Mouse (Mus musculus) liver, adult 2 months (tissue): ENCODE data around the gene Srcin1. TPM values are rescaled to one million over a fixed set of nuclear protein-coding genes. Genes with fewer than 3 reads are reported as not detected.

ENCODE experiments used
- DNase-seq: peaks from one replicate; pipeline ENCODE4 v3.0.0-alpha.2; 2011; ENCODE audit warnings: low read depth, low spot score; ENCODE audit errors: extremely low read depth
- H3K27ac ChIP-seq: fragments of 200-500 bp; replicated peaks from 2 replicates; pipeline ENCODE4 v1.5.1; 2012; ENCODE audit warnings: low read depth, mild to moderate bottlenecking, control low read depth, inconsistent platforms, low read length; ENCODE audit not compliant: insufficient read depth
- H3K27me3 ChIP-seq: fragments of 200-500 bp; 2 replicates; pipeline ENCODE4 v1.6.1; 2012; ENCODE audit warnings: mild to moderate bottlenecking, moderate library complexity, low read length, inconsistent platforms; ENCODE audit not compliant: control insufficient read depth, insufficient read depth
- H3K36me3 ChIP-seq: fragments of 200-500 bp; 2 replicates; pipeline ENCODE4 v1.6.1; 2012; ENCODE audit warnings: low read length, inconsistent platforms; ENCODE audit not compliant: control insufficient read depth, insufficient read depth
- H3K4me1 ChIP-seq: fragments of 200-500 bp; 2 replicates; pipeline ENCODE4 v1.6.1; 2011; ENCODE audit warnings: low read length; ENCODE audit not compliant: control insufficient read depth, insufficient read depth
- H3K4me3 ChIP-seq: fragments of 200-500 bp; 2 replicates; pipeline ENCODE4 v1.5.1; 2011; ENCODE audit warnings: low read depth, mild to moderate bottlenecking, control low read depth, low read length, moderate library complexity; ENCODE audit not compliant: insufficient read depth
- H3K79me2 ChIP-seq: fragments of 200-500 bp; 2 replicates; pipeline ENCODE4 v1.6.1; 2012; ENCODE audit warnings: inconsistent platforms, mild to moderate bottlenecking, low read length, moderate library complexity; ENCODE audit not compliant: control insufficient read depth, insufficient read depth
- H3K9ac ChIP-seq: fragments of 200-500 bp; 2 replicates; pipeline ENCODE4 v1.6.1; 2012; ENCODE audit warnings: low read depth, mild to moderate bottlenecking, control low read depth, inconsistent platforms, low read length
- CTCF ChIP-seq: fragments of 200-500 bp; IDR thresholded peaks from 2 replicates; pipeline ENCODE4 v1.5.1; 2011; ENCODE audit warnings: low read depth, low read length, control low read depth
- POLR2A ChIP-seq: fragments of 200-500 bp; IDR thresholded peaks from 2 replicates; pipeline ENCODE4 v1.6.1; 2011; ENCODE audit warnings: low read length, control low read depth; ENCODE audit not compliant: insufficient read depth; ENCODE audit errors: extremely low read depth
- WGBS: fragments of 180-500 bp; shearing (Covaris S2); methylation state at CpG from one replicate; pipeline ENCODE4 v1.1.7; 2018; 5-methylcytosine and 5-hydroxymethylcytosine counted together
- polyA plus RNA-seq: library from polyadenylated mRNA; depleted of rRNA; stranded (reverse); fragments of >200 nt; gene quantifications from 2 replicates; pipeline ENCODE4 v1.2.3, GENCODE M21; 2012
- total RNA-seq: library from RNA; depleted of rRNA; stranded (reverse); fragments of >200 nt; gene quantifications from 2 replicates; pipeline ENCODE4 v1.2.3, GENCODE M21; 2014

Srcin1 gene
- total and polyA plus RNA-seq, 2 experiments = under 0.01 to 0.12 TPM

DNA sequence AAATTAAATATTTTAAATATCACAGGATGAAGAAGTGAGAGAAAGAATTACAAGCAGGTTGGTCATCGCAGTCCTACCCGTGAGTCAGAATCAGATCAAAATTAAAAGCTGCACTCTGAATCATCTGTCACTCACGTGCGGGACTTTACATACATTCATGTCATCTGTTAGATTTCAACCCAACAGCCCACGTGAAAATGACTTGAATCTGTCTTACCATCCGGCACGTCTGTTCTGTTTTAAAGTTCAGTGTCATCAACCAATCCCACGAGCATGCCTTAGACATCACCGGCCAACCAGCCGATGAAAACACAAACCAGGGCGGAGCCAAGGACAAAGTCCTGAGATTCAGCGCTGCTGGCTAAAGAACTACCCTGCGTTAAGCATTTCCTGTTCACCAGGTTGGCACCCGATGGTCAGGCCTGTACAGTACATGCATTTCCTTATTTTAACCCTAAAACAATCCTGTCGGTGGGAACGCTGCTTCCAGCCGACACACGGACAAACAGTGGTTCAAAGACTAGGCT lies 47.6 kb downstream of the Srcin1 start:
- no peak for DNase-seq
- Histone ChIP-seq H3K4me3 (no peak overlapping the region), H3K36me3 (no peaks in the 10 kb centered on the region), H3K79me2 (no peaks in the 10 kb centered on the region), H3K27me3 (no peaks in the 10 kb centered on the region), H3K27ac (no peak overlapping the region), H3K9ac (no peak overlapping the region), H3K4me1 (peaks cover 10% of the 10 kb centered on the region)
- no peak for TF ChIP-seq POLR2A
- TF ChIP-seq CTCF = no peak
- 80% methylated on average over 18 of the region's 18 CpGs for WGBS

DNA sequence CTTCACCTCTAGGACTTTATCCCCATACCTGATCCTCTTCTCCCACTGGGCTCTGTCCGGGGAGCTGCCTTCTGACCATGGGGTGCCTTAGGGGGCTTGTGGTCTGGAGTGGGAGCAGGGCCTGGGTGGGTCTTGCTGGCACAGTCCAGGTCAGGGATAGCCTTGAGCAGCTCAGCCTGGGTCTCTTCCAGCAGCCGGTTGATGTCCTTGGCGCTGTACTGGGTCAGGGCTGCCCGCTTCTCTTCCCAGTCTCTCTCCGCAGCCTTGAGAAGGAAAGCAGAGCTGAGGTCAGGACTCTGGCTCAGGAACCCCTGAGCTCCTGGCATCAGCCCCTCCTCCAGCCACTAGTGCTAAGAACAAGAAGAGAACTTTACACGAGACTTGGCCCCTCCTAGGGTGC lies 50.7 kb downstream of the Srcin1 start:
- 89% methylated on average over 6 of the region's 6 CpGs for WGBS
- no peak for DNase-seq
- no peaks in the 10 kb centered on the region for H3K27me3 ChIP-seq

DNA sequence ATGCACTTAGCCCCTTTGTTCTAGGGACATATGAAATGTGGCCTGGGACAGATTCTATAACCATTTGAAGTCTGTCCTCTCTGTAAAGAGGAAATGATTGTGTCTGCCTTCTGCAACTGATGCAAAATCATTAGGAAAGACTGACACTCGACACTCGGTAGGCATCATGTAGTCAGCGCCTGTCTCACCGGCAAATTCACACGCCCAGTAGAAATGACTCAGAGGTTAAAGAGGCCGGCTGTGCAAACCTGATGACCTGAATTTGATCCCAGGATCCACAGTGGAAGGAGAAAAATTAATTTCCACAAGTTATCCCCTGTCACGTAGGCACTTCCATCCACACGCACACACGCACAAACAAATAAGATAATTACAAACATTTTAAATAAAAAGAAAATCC lies 51.7 kb downstream of the Srcin1 start:
- TF ChIP-seq POLR2A (no peak), CTCF (no peak)
- Histone ChIP-seq H3K4me3 (no peak overlapping the region), H3K9ac (no peak overlapping the region), H3K27me3 (no peaks in the 10 kb centered on the region), H3K36me3 (no peaks in the 10 kb centered on the region), H3K27ac (no peak overlapping the region), H3K4me1 (no peaks in the 10 kb centered on the region), H3K79me2 (no peaks in the 10 kb centered on the region)
- no peak for DNase-seq
- WGBS = 72% methylated on average over 9 of the region's 9 CpGs

More for the DNA sequence above, 50.7 kb downstream of the Srcin1 start:
- Histone ChIP-seq H3K4me1 (no peaks in the 10 kb centered on the region), H3K4me3 (no peak overlapping the region), H3K36me3 (no peaks in the 10 kb centered on the region), H3K9ac (no peak overlapping the region), H3K27ac (no peak overlapping the region), H3K79me2 (no peaks in the 10 kb centered on the region)
- TF ChIP-seq CTCF (no peak), POLR2A (no peak)

DNA sequence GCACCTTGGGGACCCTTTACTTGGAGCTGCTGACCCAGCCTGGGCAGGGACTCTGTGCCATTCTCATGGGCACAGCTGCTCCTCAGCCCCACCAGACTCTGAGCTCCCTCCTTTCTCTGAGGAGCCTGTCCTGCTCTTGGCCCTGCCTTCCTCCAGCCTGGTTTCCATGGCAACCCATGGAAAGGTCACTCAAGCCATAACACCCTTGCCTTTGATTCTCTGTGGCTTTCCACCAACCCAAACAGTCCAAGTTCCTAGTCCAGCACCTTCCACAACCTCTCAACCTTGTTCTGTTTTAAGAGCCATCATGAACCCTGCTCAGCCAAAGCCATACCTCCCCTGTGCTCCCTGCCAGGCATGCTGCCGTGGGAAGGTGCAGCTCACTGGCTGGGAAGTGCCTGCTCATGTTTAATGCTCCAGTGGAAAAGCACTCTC lies 52.1 kb downstream of the Srcin1 start:
- H3K79me2 ChIP-seq = no peaks in the 10 kb centered on the region
- DNase-seq = peak; percentile 60
- no peak overlapping the region for H3K9ac ChIP-seq
- TF ChIP-seq CTCF (no peak), POLR2A (no peak)
- H3K4me3 ChIP-seq = no peak overlapping the region
- no peak overlapping the region for H3K27ac ChIP-seq
- H3K4me1 ChIP-seq = no peaks in the 10 kb centered on the region
- no peaks in the 10 kb centered on the region for H3K36me3 ChIP-seq
- WGBS = 21% methylated on average over 1 of the region's 1 CpGs
- H3K27me3 ChIP-seq = no peaks in the 10 kb centered on the region

DNA sequence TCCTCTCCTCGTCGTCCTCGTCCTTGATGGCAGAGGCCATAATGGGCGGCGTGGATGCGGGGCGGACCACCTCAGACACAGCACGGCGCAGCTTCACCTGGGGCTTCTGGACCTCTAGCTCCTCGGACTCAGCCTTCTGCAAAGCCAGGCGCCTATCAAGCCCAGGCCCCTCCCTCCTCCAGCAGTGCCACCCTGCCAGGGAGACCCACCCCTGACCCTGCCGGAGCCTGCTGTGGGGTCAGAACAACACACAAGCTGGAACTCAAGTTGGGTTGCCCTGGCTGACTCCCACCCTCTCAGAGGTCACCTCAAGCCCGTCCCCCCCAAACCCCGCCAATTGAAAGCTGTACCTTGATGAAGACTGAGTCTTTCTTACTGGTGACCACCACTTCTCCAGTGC lies 52.9 kb downstream of the Srcin1 start:
- H3K27ac ChIP-seq = no peak overlapping the region
- no peak for DNase-seq
- no peaks in the 10 kb centered on the region for H3K36me3 ChIP-seq
- TF ChIP-seq POLR2A (no peak), CTCF (no peak)
- 93% methylated on average over 14 of the region's 14 CpGs for WGBS
- H3K79me2 ChIP-seq = no peaks in the 10 kb centered on the region
- no peaks in the 10 kb centered on the region for H3K4me1 ChIP-seq
- H3K9ac ChIP-seq = no peak overlapping the region
- H3K4me3 ChIP-seq = no peak overlapping the region
- no peaks in the 10 kb centered on the region for H3K27me3 ChIP-seq

DNA sequence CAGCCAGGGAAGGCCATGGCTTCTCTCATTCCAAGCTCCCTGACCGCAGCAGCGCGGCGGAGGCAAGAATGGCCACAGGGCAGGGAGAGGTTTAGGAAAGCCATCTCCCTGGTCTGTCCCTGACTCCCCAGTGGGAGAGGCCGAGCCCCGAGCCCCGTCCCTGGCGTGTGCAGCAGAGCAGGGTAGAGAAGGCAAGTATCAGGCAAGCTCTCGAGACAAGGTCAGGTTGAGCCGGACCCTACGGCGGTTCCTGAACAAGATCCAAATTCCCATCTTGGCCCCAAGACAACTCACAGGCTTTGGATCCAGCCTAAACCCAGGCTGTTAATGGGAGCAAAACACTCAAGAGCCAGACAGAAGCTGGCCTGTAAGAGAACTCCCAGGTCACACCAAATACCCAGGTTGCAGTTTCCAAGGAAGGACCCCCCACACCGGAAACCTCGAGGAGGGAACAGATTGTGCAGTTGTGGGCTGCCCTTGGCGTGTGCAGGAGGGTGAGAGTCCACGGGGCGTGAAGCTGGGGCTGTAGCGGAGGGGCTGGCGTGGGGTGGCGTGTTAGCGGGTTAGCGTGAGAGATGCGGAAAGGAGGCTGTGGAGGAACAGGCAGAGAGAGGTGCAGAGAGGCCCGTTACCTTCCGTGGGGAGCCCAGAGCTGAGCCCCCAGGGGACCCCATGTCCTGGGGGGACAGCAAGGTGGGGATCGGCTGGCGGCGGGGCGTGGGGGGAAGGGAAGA lies 54.1 kb downstream of the Srcin1 start:
- no peaks in the 10 kb centered on the region for H3K4me1 ChIP-seq
- H3K79me2 ChIP-seq = no peaks in the 10 kb centered on the region
- no peaks in the 10 kb centered on the region for H3K27me3 ChIP-seq
- no peak for TF ChIP-seq CTCF
- TF ChIP-seq POLR2A = no peak
- no peak overlapping the region for H3K27ac ChIP-seq
- H3K4me3 ChIP-seq = no peak overlapping the region
- no peak for DNase-seq
- WGBS = 88% methylated on average over 29 of the region's 29 CpGs
- H3K9ac ChIP-seq = no peak overlapping the region
- no peaks in the 10 kb centered on the region for H3K36me3 ChIP-seq
